Mouse (Mus musculus): ENCODE results near the gene Cmtm1. TPM values are rescaled to one million over a fixed set of nuclear protein-coding genes. Genes with fewer than 3 reads are reported as not detected.
"Not testable (repeated sequence)": the region's sequence is repeated elsewhere in the genome, so short reads cannot be mapped to it uniquely, and the experiment has no call there.

The Cmtm1 gene
- total RNA-seq, 1 experiment from 2014 or later = not detected

GRCm38 (mm10) chr8:104333786-104334185, 23.8 kb upstream of the Cmtm1 start:
- ATAC-seq (replicated peaks in 1 of 2; ENCODE audit: insufficient read depth in 1 of 2, low FRiP score in 2 of 2, low TSS enrichment in 1 of 2, low read depth in 1 of 2, poor library complexity in 2 of 2, severe bottlenecking in 2 of 2) = peak; percentile 39; a peak in 2 of 4 replicates

GRCm38 (mm10) chr8:104332665-104333631, 23.0 kb upstream of the Cmtm1 start:
- no peak for ATAC-seq (replicated peaks in 1 of 2; ENCODE audit: insufficient read depth in 1 of 2, low FRiP score in 2 of 2, low TSS enrichment in 1 of 2, low read depth in 1 of 2, poor library complexity in 2 of 2, severe bottlenecking in 2 of 2)

- not testable (repeated sequence) for ATAC-seq (replicated peaks in 1 of 2; ENCODE audit: insufficient read depth in 1 of 2, low FRiP score in 2 of 2, low TSS enrichment in 1 of 2, low read depth in 1 of 2, poor library complexity in 2 of 2, severe bottlenecking in 2 of 2)
These were observed 12.0 kb upstream of the Cmtm1 start, which contains the start of gene Cmtm2b for GRCm38 (mm10) chr8:104321930-104322329. Cmtm2b (plus strand) TSS chr8:104322230.

GRCm38 (mm10) chr8:104321267-104321666, 11.3 kb upstream of the Cmtm1 start, which contains the start of gene Gm11020:
Gm11020 (plus strand) TSS chr8:104321567.
- ATAC-seq (replicated peaks in 1 of 2; ENCODE audit: insufficient read depth in 1 of 2, low FRiP score in 2 of 2, low TSS enrichment in 1 of 2, low read depth in 1 of 2, poor library complexity in 2 of 2, severe bottlenecking in 2 of 2) = not testable (repeated sequence)

GRCm38 (mm10) chr8:104313311-104313710, 3.4 kb upstream of the Cmtm1 start:
- no peak for ATAC-seq (replicated peaks in 1 of 2; ENCODE audit: insufficient read depth in 1 of 2, low FRiP score in 2 of 2, low TSS enrichment in 1 of 2, low read depth in 1 of 2, poor library complexity in 2 of 2, severe bottlenecking in 2 of 2)

- ATAC-seq (replicated peaks in 1 of 2; ENCODE audit: insufficient read depth in 1 of 2, low FRiP score in 2 of 2, low TSS enrichment in 1 of 2, low read depth in 1 of 2, poor library complexity in 2 of 2, severe bottlenecking in 2 of 2) = not testable (repeated sequence)
These were observed 2.1 kb upstream of the Cmtm1 start for GRCm38 (mm10) chr8:104312023-104312422.

- ATAC-seq (replicated peaks in 1 of 2; ENCODE audit: insufficient read depth in 1 of 2, low FRiP score in 2 of 2, low TSS enrichment in 1 of 2, low read depth in 1 of 2, poor library complexity in 2 of 2, severe bottlenecking in 2 of 2) = not testable (repeated sequence)
These were observed 1.6 kb downstream of the Cmtm1 start for GRCm38 (mm10) chr8:104308341-104308740.

GRCm38 (mm10) chr8:104304962-104305361, 5.0 kb downstream of the Cmtm1 start:
- ATAC-seq (replicated peaks in 1 of 2; ENCODE audit: insufficient read depth in 1 of 2, low FRiP score in 2 of 2, low TSS enrichment in 1 of 2, low read depth in 1 of 2, poor library complexity in 2 of 2, severe bottlenecking in 2 of 2) = peak in 1 of 2 experiments; percentile 21; a peak in 1 of 4 replicates

GRCm38 (mm10) chr8:104302536-104302935, 7.4 kb downstream of the Cmtm1 start:
- not testable (repeated sequence) for ATAC-seq (replicated peaks in 1 of 2; ENCODE audit: insufficient read depth in 1 of 2, low FRiP score in 2 of 2, low TSS enrichment in 1 of 2, low read depth in 1 of 2, poor library complexity in 2 of 2, severe bottlenecking in 2 of 2)

GRCm38 (mm10) chr8:104301577-104301976, 8.4 kb downstream of the Cmtm1 start:
- not testable (repeated sequence) for ATAC-seq (replicated peaks in 1 of 2; ENCODE audit: insufficient read depth in 1 of 2, low FRiP score in 2 of 2, low TSS enrichment in 1 of 2, low read depth in 1 of 2, poor library complexity in 2 of 2, severe bottlenecking in 2 of 2)

- ATAC-seq (replicated peaks in 1 of 2; ENCODE audit: insufficient read depth in 1 of 2, low FRiP score in 2 of 2, low TSS enrichment in 1 of 2, low read depth in 1 of 2, poor library complexity in 2 of 2, severe bottlenecking in 2 of 2) = no peak
These were observed 15.5 kb downstream of the Cmtm1 start for GRCm38 (mm10) chr8:104294396-104294795.

GRCm38 (mm10) chr8:104293081-104293480, 16.9 kb downstream of the Cmtm1 start, which contains the start of gene Cmtm2a:
Cmtm2a (minus strand) TSS chr8:104293181.
- ATAC-seq (replicated peaks in 1 of 2; ENCODE audit: insufficient read depth in 1 of 2, low FRiP score in 2 of 2, low TSS enrichment in 1 of 2, low read depth in 1 of 2, poor library complexity in 2 of 2, severe bottlenecking in 2 of 2) = not testable (repeated sequence)

- ATAC-seq (replicated peaks in 1 of 2; ENCODE audit: insufficient read depth in 1 of 2, low FRiP score in 2 of 2, low TSS enrichment in 1 of 2, low read depth in 1 of 2, poor library complexity in 2 of 2, severe bottlenecking in 2 of 2) = no peak
These were observed 41.0 kb downstream of the Cmtm1 start for GRCm38 (mm10) chr8:104268937-104269440.

- no peak for ATAC-seq (replicated peaks in 1 of 2; ENCODE audit: insufficient read depth in 1 of 2, low FRiP score in 2 of 2, low TSS enrichment in 1 of 2, low read depth in 1 of 2, poor library complexity in 2 of 2, severe bottlenecking in 2 of 2)
These were observed 41.6 kb downstream of the Cmtm1 start for GRCm38 (mm10) chr8:104268368-104268767.

- not testable (repeated sequence) for ATAC-seq (replicated peaks in 1 of 2; ENCODE audit: insufficient read depth in 1 of 2, low FRiP score in 2 of 2, low TSS enrichment in 1 of 2, low read depth in 1 of 2, poor library complexity in 2 of 2, severe bottlenecking in 2 of 2)
These were observed 45.5 kb downstream of the Cmtm1 start for GRCm38 (mm10) chr8:104264271-104264935.

GRCm38 (mm10) chr8:104261802-104262201, 48.1 kb downstream of the Cmtm1 start:
- ATAC-seq (replicated peaks in 1 of 2; ENCODE audit: insufficient read depth in 1 of 2, low FRiP score in 2 of 2, low TSS enrichment in 1 of 2, low read depth in 1 of 2, poor library complexity in 2 of 2, severe bottlenecking in 2 of 2) = not testable (repeated sequence)

GRCm38 (mm10) chr8:104253016-104253415, 56.9 kb downstream of the Cmtm1 start:
- ATAC-seq (replicated peaks in 1 of 2; ENCODE audit: insufficient read depth in 1 of 2, low FRiP score in 2 of 2, low TSS enrichment in 1 of 2, low read depth in 1 of 2, poor library complexity in 2 of 2, severe bottlenecking in 2 of 2) = peak in 1 of 2 experiments; percentile 24; a peak in 1 of 4 replicates

- no peak for ATAC-seq (replicated peaks in 1 of 2; ENCODE audit: insufficient read depth in 1 of 2, low FRiP score in 2 of 2, low TSS enrichment in 1 of 2, low read depth in 1 of 2, poor library complexity in 2 of 2, severe bottlenecking in 2 of 2)
These were observed 58.5 kb downstream of the Cmtm1 start for GRCm38 (mm10) chr8:104251461-104251860.
